Mouse (Mus musculus): Measurements from ENCODE around the gene Insyn1.

- TF ChIP-seq CTCF (IDR thresholded peaks at IDR 0.05; ENCODE audit: borderline replicate concordance, insufficient read depth, low read depth, low read length) (no peak), POLR2A (IDR thresholded peaks at IDR 0.05; ENCODE audit: borderline replicate concordance, insufficient read depth, low read length) (no peak)
Observed at GRCm38 (mm10) chr9:58446829-58447228, 41.6 kb upstream of the Insyn1 start.
